In the genomic region with DNA sequence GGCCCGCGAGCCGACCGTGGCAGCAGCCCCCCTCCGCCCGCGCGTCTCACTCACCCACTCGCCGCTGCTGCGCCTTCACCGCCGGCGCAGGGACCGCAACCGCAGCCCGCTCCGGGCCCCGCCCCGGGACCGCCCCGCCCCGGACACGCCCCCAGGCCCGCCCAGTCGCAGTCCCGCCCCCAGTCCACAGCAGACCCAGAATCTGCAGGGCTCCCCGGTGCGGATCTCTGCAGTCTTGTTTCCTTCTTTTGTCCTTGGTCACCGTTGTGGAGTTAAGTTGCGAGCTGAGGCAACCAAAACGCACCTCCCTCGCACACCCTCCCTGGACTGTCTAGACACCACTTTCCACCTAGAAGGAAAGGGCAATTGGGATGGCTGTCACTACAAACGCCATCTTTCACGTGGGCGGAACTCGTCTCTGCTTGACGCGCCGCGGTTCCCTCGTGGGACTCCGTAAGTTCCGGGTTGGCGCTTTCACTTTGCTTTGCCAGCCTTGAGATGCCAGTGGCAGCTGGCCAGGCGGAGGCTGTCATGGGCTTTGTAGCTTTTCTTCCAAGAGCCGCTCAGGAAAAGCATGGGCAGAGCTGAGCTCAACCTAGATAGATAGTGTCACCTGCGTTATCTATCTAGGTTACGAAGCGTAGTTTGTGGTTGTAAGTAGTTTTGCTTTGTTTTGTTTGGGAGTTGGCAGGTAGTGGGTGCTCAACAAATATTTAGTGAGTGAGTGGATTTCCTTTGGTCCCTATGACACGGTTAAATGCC, we compare ENCODE assay signal across 8 mouse cellular contexts. TPM values are rescaled to one million over a fixed set of nuclear protein-coding genes. Genes with fewer than 3 reads are reported as not detected.
DNase-seq lines count a peak whose midpoint lies in the region; ATAC-seq and TF ChIP-seq lines count a peak whose summit lies in the region.

TSS of gene C9orf72 (minus strand) at position 442 of the 762 bp plus-strand sequence.

- peak within 1 kb of the TSS; percentile 49 for H3K27ac ChIP-seq in heart, embryonic 12.5 days (ENCODE audit: poor library complexity, severe bottlenecking)
- H3K27ac ChIP-seq in kidney, postnatal 0 days, result peak within 1 kb of the TSS; percentile 70
- H3K27ac ChIP-seq in liver, embryonic 11.5 days (ENCODE audit: low read depth, low read length), result 0 out of 2 replicates have a peak within 1 kb of the TSS, but pooled peaks have one; percentile 36
- H3K27ac ChIP-seq in stomach, embryonic 14.5 days (ENCODE audit: low read length), result 0 out of 2 replicates have a peak within 1 kb of the TSS, but pooled peaks have one; percentile 10

- peaks cover 14% of the 10 kb centered on the region for H3K4me1 ChIP-seq in heart, embryonic 12.5 days (replicated peaks)
- H3K4me1 ChIP-seq in kidney, postnatal 0 days (replicated peaks; ENCODE audit: insufficient read depth, low read length), result no peaks in the 10 kb centered on the region
- 0 out of 2 replicates have a peak, but pooled peaks cover 3% of the 10 kb centered on the region for H3K4me1 ChIP-seq in liver, embryonic 11.5 days (replicated peaks; ENCODE audit: control insufficient read depth, insufficient read depth, low read length)
- H3K4me1 ChIP-seq in stomach, embryonic 14.5 days (ENCODE audit: control insufficient read depth, insufficient read depth, low read length), result no peaks in the 10 kb centered on the region

- peak; percentile 96 for ATAC-seq in erythroid progenitor cell, adult 5-6 weeks (replicated peaks; ENCODE audit: low FRiP score, poor library complexity, severe bottlenecking)
- ATAC-seq in heart, embryonic 12.5 days (ENCODE audit: insufficient number of reproducible peaks, low FRiP score), result peak; percentile 98
- ATAC-seq in kidney, postnatal 0 days (replicated peaks; ENCODE audit: low FRiP score, low read depth), result peak; percentile 98
- peak; percentile 95 for ATAC-seq in liver, embryonic 11.5 days (replicated peaks; ENCODE audit: low FRiP score)
- peak; percentile 97 for ATAC-seq in stomach, embryonic 14.5 days (ENCODE audit: insufficient number of reproducible peaks, insufficient read depth, low FRiP score, low read depth)

- no peaks in the 10 kb centered on the region for H3K9me3 ChIP-seq in heart, embryonic 12.5 days (replicated peaks)
- H3K9me3 ChIP-seq in kidney, postnatal 0 days (replicated peaks; ENCODE audit: low read length), result no peaks in the 10 kb centered on the region
- no peaks in the 10 kb centered on the region for H3K9me3 ChIP-seq in liver, embryonic 11.5 days (ENCODE audit: control insufficient read depth, low read length)
- H3K9me3 ChIP-seq in stomach, embryonic 14.5 days (ENCODE audit: control insufficient read depth, low read depth, low read length), result no peaks in the 10 kb centered on the region

- no peak for TF ChIP-seq CTCF in kidney, postnatal 0 days (IDR thresholded peaks at IDR 0.05; ENCODE audit: low read depth)

- peak; percentile 96 for DNase-seq in CD4-positive helper T cell, adult 2 months (ENCODE audit: low read depth, low spot score)
- DNase-seq in brain, embryonic 18.5 days (ENCODE audit: low read depth, low spot score), result peak; percentile 95
- peak; percentile 97 for DNase-seq in kidney, postnatal 0 days (ENCODE audit: low spot score)
- peak; percentile 93 for DNase-seq in liver, embryonic 11.5 days (ENCODE audit: low spot score)
- peak; percentile 99 for DNase-seq in naive thymus-derived CD4-positive, alpha-beta T cell, adult 2 months (ENCODE audit: low read depth)

- H3K27me3 ChIP-seq in heart, embryonic 12.5 days (replicated peaks), result no peaks in the 10 kb centered on the region
- H3K27me3 ChIP-seq in kidney, postnatal 0 days (ENCODE audit: insufficient read depth, low read length), result no peaks in the 10 kb centered on the region
- no peaks in the 10 kb centered on the region for H3K27me3 ChIP-seq in liver, embryonic 11.5 days (replicated peaks; ENCODE audit: control insufficient read depth, insufficient read depth, low read length)
- no peaks in the 10 kb centered on the region for H3K27me3 ChIP-seq in stomach, embryonic 14.5 days (ENCODE audit: control insufficient read depth, insufficient read depth, low read length)

- H3K9ac ChIP-seq in heart, embryonic 12.5 days, result peak within 1 kb of the TSS; percentile 87
- H3K9ac ChIP-seq in kidney, postnatal 0 days (ENCODE audit: low read depth, low read length), result peak within 1 kb of the TSS; percentile 88
- H3K9ac ChIP-seq in liver, embryonic 11.5 days (ENCODE audit: low read depth, low read length), result peak within 1 kb of the TSS; percentile 79
- peak within 1 kb of the TSS; percentile 67 for H3K9ac ChIP-seq in stomach, embryonic 14.5 days (replicated peaks; ENCODE audit: low read depth, low read length)

- under 1% methylated on average over 51 of the region's 51 CpGs for WGBS in heart, embryonic 12.5 days
- WGBS in kidney, postnatal 0 days, result under 1% methylated on average over 45 of the region's 51 CpGs
- WGBS in liver, embryonic 11.5 days, result under 1% methylated on average over 50 of the region's 51 CpGs
- under 1% methylated on average over 44 of the region's 51 CpGs for WGBS in stomach, embryonic 14.5 days

- no peaks in the 10 kb centered on the region for H3K36me3 ChIP-seq in heart, embryonic 12.5 days
- no peaks in the 10 kb centered on the region for H3K36me3 ChIP-seq in kidney, postnatal 0 days (ENCODE audit: insufficient read depth, low read length)
- H3K36me3 ChIP-seq in liver, embryonic 11.5 days (ENCODE audit: control insufficient read depth, insufficient read depth, low read length), result no peaks in the 10 kb centered on the region
- no peaks in the 10 kb centered on the region for H3K36me3 ChIP-seq in stomach, embryonic 14.5 days (ENCODE audit: control insufficient read depth, insufficient read depth, low read length)

- peak within 1 kb of the TSS; percentile 81 for H3K4me2 ChIP-seq in heart, embryonic 12.5 days
- H3K4me2 ChIP-seq in kidney, postnatal 0 days (ENCODE audit: low read length), result peak within 1 kb of the TSS; percentile 94
- H3K4me2 ChIP-seq in liver, embryonic 11.5 days, result peak within 1 kb of the TSS; percentile 96
- H3K4me2 ChIP-seq in stomach, embryonic 14.5 days (replicated peaks; ENCODE audit: low read depth, low read length), result peak within 1 kb of the TSS; percentile 74

- peak within 1 kb of the TSS; percentile 75 for H3K4me3 ChIP-seq in heart, embryonic 12.5 days
- peak within 1 kb of the TSS; percentile 88 for H3K4me3 ChIP-seq in kidney, postnatal 0 days (replicated peaks; ENCODE audit: low read depth, low read length)
- H3K4me3 ChIP-seq in liver, embryonic 11.5 days (ENCODE audit: low read depth, low read length), result peak within 1 kb of the TSS; percentile 87
- peak within 1 kb of the TSS; percentile 94 for H3K4me3 ChIP-seq in stomach, embryonic 14.5 days (ENCODE audit: low read depth, low read length)

RNA-seq across cellular contexts. Expression of gene C9orf72, which starts in this region (rescaled TPM):
- total RNA-seq in erythroid progenitor cell, adult 5-6 weeks (2015; ENCODE audit: low replicate concordance), result 11.3 and 13.0 TPM in 2 replicates
- 2.8 and 2.9 TPM in 2 replicates for total RNA-seq in erythroid progenitor cell, adult 5-6 weeks (2017; ENCODE audit: low replicate concordance)
- 17.0 and 19.1 TPM in 2 replicates for polyA plus RNA-seq in heart, embryonic 12.5 days (2016; fragmentation: Nextera tagmentation; extraction: Ambion mirVana)
- 9.5 and 10.1 TPM in 2 replicates for polyA plus RNA-seq in kidney, postnatal 0 days (2015; fragmentation: Nextera tagmentation; extraction: Ambion mirVana)
- polyA plus RNA-seq in liver, embryonic 11.5 days (2014; fragmentation: Nextera tagmentation; extraction: Ambion mirVana), result 9.0 and 9.2 TPM in 2 replicates
- polyA plus RNA-seq in stomach, embryonic 14.5 days (2014; fragmentation: Nextera tagmentation; extraction: Ambion mirVana), result 14.5 and 14.7 TPM in 2 replicates

Comparison
In these comparisons a context has a peak if more than half of its experiments do, and no peak if none do; other contexts are left out.
1. Peak in every context shown above with its lines: DNase-seq, ATAC-seq, H3K4me3 ChIP-seq and H3K27ac ChIP-seq.
2. H3K27ac ChIP-seq: peak in every context shown above with its lines; median percentile 70 in kidney, postnatal 0 days; 49 in heart, embryonic 12.5 days; 36 in liver, embryonic 11.5 days; 10 in stomach, embryonic 14.5 days.